Mouse (Mus musculus): ENCODE results near the gene Apol6. TPM values are rescaled to one million over a fixed set of nuclear protein-coding genes. Genes with fewer than 3 reads are reported as not detected.

Gene Apol6
- polyA plus RNA-seq, 1 experiment from 2014 or later = not detected

- Histone ChIP-seq H3K79me2 (ENCODE audit: inconsistent target) (no peaks in the 10 kb centered on the region), H3K27ac (no peak overlapping the region), H3K4me3 (ENCODE audit: inconsistent target) (no peak overlapping the region), H3K36me3 (ENCODE audit: inconsistent target) (no peaks in the 10 kb centered on the region)
- 98% methylated on average over 4 of the region's 4 CpGs for WGBS (ENCODE audit: missing documents)
Measured at GRCm38 (mm10) chr15:77021851-77022250, 22.7 kb upstream of the Apol6 start.

- Histone ChIP-seq H3K27ac (no peak overlapping the region), H3K36me3 (ENCODE audit: inconsistent target) (no peaks in the 10 kb centered on the region), H3K4me3 (ENCODE audit: inconsistent target) (no peak overlapping the region), H3K79me2 (ENCODE audit: inconsistent target) (no peaks in the 10 kb centered on the region)
- 58% methylated on average over 5 of the region's 5 CpGs for WGBS (ENCODE audit: missing documents)
Measured at GRCm38 (mm10) chr15:77022401-77022957, 22.1 kb upstream of the Apol6 start.

GRCm38 (mm10) chr15:77025884-77026583, 18.5 kb upstream of the Apol6 start:
- WGBS (ENCODE audit: missing documents) = 82% methylated on average over 5 of the region's 5 CpGs
- no peaks in the 10 kb centered on the region for H3K79me2 ChIP-seq (ENCODE audit: inconsistent target)
- no peak overlapping the region for H3K27ac ChIP-seq

GRCm38 (mm10) chr15:77027117-77027516, 17.4 kb upstream of the Apol6 start:
- WGBS (ENCODE audit: missing documents) = 89% methylated on average over 3 of the region's 3 CpGs
- no peak overlapping the region for H3K27ac ChIP-seq

More at GRCm38 (mm10) chr15:77025884-77026583, 18.5 kb upstream of the Apol6 start:
- no peak overlapping the region for H3K4me3 ChIP-seq (ENCODE audit: inconsistent target)
- H3K36me3 ChIP-seq (ENCODE audit: inconsistent target) = no peaks in the 10 kb centered on the region

GRCm38 (mm10) chr15:77027675-77028074, 16.9 kb upstream of the Apol6 start:
- no peaks in the 10 kb centered on the region for H3K36me3 ChIP-seq (ENCODE audit: inconsistent target)
- 93% methylated on average over 6 of the region's 6 CpGs for WGBS (ENCODE audit: missing documents)
- H3K4me3 ChIP-seq (ENCODE audit: inconsistent target) = no peak overlapping the region
- H3K79me2 ChIP-seq (ENCODE audit: inconsistent target) = no peaks in the 10 kb centered on the region
- no peak overlapping the region for H3K27ac ChIP-seq

More at GRCm38 (mm10) chr15:77027117-77027516, 17.4 kb upstream of the Apol6 start:
- Histone ChIP-seq H3K36me3 (ENCODE audit: inconsistent target) (no peaks in the 10 kb centered on the region), H3K79me2 (ENCODE audit: inconsistent target) (no peaks in the 10 kb centered on the region), H3K4me3 (ENCODE audit: inconsistent target) (no peak overlapping the region)

GRCm38 (mm10) chr15:77029331-77029991, 15.1 kb upstream of the Apol6 start:
- Histone ChIP-seq H3K79me2 (ENCODE audit: inconsistent target) (no peaks in the 10 kb centered on the region), H3K4me3 (ENCODE audit: inconsistent target) (no peak overlapping the region), H3K36me3 (ENCODE audit: inconsistent target) (no peaks in the 10 kb centered on the region), H3K27ac (no peak overlapping the region)
- 35% methylated on average over 7 of the region's 7 CpGs for WGBS (ENCODE audit: missing documents)

- Histone ChIP-seq H3K79me2 (ENCODE audit: inconsistent target) (no peaks in the 10 kb centered on the region), H3K27ac (no peak overlapping the region), H3K4me3 (ENCODE audit: inconsistent target) (no peak overlapping the region), H3K36me3 (ENCODE audit: inconsistent target) (no peaks in the 10 kb centered on the region)
- 82% methylated on average over 2 of the region's 3 CpGs for WGBS (ENCODE audit: missing documents)
Measured at GRCm38 (mm10) chr15:77031271-77031670, 13.3 kb upstream of the Apol6 start.

GRCm38 (mm10) chr15:77034526-77034925, 10.0 kb upstream of the Apol6 start:
- Histone ChIP-seq H3K36me3 (ENCODE audit: inconsistent target) (no peaks in the 10 kb centered on the region), H3K79me2 (ENCODE audit: inconsistent target) (no peaks in the 10 kb centered on the region), H3K4me3 (ENCODE audit: inconsistent target) (no peak overlapping the region), H3K27ac (no peak overlapping the region)
- 85% methylated on average over 6 of the region's 6 CpGs for WGBS (ENCODE audit: missing documents)

- Histone ChIP-seq H3K79me2 (ENCODE audit: inconsistent target) (no peaks in the 10 kb centered on the region), H3K27ac (no peak overlapping the region), H3K4me3 (ENCODE audit: inconsistent target) (no peak overlapping the region), H3K36me3 (ENCODE audit: inconsistent target) (no peaks in the 10 kb centered on the region)
- WGBS (ENCODE audit: missing documents) = 85% methylated on average over 3 of the region's 3 CpGs
Measured at GRCm38 (mm10) chr15:77035643-77036042, 8.9 kb upstream of the Apol6 start.

- no peaks in the 10 kb centered on the region for H3K79me2 ChIP-seq (ENCODE audit: inconsistent target)
- H3K27ac ChIP-seq = no peak overlapping the region
- no peak overlapping the region for H3K4me3 ChIP-seq (ENCODE audit: inconsistent target)
- H3K36me3 ChIP-seq (ENCODE audit: inconsistent target) = no peaks in the 10 kb centered on the region
- 91% methylated on average over 11 of the region's 11 CpGs for WGBS (ENCODE audit: missing documents)
Measured at GRCm38 (mm10) chr15:77036320-77036988, 8.1 kb upstream of the Apol6 start.

- no peak overlapping the region for H3K27ac ChIP-seq
Measured at GRCm38 (mm10) chr15:77036989-77037277, 7.6 kb upstream of the Apol6 start.

GRCm38 (mm10) chr15:77037278-77038161, 7.0 kb upstream of the Apol6 start:
- 21% methylated on average over 11 of the region's 11 CpGs for WGBS (ENCODE audit: missing documents)
- Histone ChIP-seq H3K4me3 (ENCODE audit: inconsistent target) (no peak overlapping the region), H3K36me3 (ENCODE audit: inconsistent target) (no peaks in the 10 kb centered on the region), H3K27ac (no peak overlapping the region), H3K79me2 (ENCODE audit: inconsistent target) (no peaks in the 10 kb centered on the region)

More at GRCm38 (mm10) chr15:77036989-77037277, 7.6 kb upstream of the Apol6 start:
- 83% methylated on average over 2 of the region's 2 CpGs for WGBS (ENCODE audit: missing documents)
- no peaks in the 10 kb centered on the region for H3K36me3 ChIP-seq (ENCODE audit: inconsistent target)
- no peak overlapping the region for H3K4me3 ChIP-seq (ENCODE audit: inconsistent target)
- no peaks in the 10 kb centered on the region for H3K79me2 ChIP-seq (ENCODE audit: inconsistent target)

GRCm38 (mm10) chr15:77039211-77039700, 5.3 kb upstream of the Apol6 start:
- Histone ChIP-seq H3K36me3 (ENCODE audit: inconsistent target) (no peaks in the 10 kb centered on the region), H3K79me2 (ENCODE audit: inconsistent target) (no peaks in the 10 kb centered on the region), H3K27ac (no peak overlapping the region), H3K4me3 (ENCODE audit: inconsistent target) (no peak overlapping the region)
- whole genome bisulfite sequencing (ENCODE audit: missing documents) = 88% methylated on average over 3 of the region's 9 CpGs

GRCm38 (mm10) chr15:77040784-77041183, 3.7 kb upstream of the Apol6 start:
- Histone ChIP-seq H3K27ac (no peak overlapping the region), H3K79me2 (ENCODE audit: inconsistent target) (no peaks in the 10 kb centered on the region), H3K4me3 (ENCODE audit: inconsistent target) (no peak overlapping the region), H3K36me3 (ENCODE audit: inconsistent target) (no peaks in the 10 kb centered on the region)
- WGBS (ENCODE audit: missing documents) = 8% methylated on average over 3 of the region's 3 CpGs
